Mouse (Mus musculus): ENCODE results near the gene Atp6v0a1. TPM values are rescaled to one million over a fixed set of nuclear protein-coding genes. Genes with fewer than 3 reads are reported as not detected.

Gene Atp6v0a1
- polyA plus RNA-seq, 1 experiment, result 137 TPM

DNA sequence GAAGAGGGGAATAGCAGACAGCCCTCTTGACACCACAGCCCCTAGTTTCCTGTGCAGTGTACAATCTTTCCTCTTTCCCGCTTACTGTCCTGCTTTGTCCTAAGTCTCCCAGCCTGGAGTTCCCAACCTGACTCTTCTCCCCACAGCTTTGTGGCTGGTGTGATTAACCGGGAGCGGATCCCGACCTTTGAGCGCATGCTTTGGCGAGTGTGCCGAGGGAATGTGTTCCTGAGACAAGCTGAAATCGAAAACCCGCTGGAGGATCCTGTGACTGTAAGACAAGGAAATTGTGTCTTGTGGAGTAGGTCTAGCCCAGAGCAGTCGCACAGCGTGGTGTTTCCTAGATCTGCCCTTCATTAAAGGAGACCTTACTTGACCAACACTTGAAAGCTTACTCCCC is 17.9 kb downstream of the Atp6v0a1 start:
- no peak for DNase-seq (ENCODE audit: low read depth)

DNA sequence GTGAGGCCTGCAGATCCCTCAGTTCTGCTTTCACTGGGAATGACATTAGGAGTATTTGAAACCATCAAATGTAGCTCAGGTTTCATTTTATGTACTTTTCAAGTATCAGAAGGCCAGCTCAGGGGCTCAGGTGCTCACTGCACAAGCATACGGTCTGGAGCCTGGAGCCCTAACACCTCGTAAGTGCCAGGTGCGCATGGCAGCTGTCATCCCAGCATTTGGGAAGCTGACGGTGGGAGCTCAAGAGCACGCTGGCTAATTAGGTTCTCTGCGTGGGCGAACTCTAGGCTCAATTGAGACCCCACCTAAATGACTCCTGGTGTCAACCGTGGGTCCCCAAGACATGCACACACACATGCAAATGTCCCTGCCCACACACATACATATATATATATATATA is 20.1 kb downstream of the Atp6v0a1 start:
- no peak for DNase-seq (ENCODE audit: low read depth)

DNA sequence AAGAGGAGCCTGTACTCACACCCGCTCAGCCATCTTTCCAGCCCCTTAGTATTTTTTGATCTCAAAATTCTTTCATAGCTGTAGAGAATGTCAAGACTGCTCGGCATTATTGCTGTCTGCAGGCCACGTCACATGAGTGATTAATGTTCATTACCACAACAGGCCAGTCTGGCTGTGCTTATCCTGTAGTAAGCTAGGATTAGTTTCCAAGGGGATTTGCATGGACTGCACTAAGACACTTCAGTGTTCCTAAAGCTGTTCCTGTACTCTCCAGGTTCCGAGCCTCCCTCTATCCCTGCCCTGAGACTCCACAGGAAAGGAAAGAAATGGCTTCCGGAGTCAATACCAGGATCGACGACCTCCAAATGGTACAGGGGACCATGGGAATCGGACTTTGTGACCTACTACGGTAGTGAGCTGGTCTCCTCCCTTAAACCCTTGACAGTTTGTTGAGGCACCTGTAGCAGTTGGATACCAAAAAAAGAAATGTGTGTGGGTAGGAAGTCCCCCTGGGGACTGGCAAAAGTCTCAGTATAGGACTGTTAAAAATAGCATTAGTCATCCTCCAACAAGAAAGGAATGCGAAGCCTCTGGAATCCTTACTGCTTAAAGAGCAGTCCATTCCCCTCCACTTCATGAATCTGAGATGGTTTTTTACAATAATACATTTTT is 21.0 kb downstream of the Atp6v0a1 start:
- DNase-seq (ENCODE audit: low read depth), result no peak

DNA sequence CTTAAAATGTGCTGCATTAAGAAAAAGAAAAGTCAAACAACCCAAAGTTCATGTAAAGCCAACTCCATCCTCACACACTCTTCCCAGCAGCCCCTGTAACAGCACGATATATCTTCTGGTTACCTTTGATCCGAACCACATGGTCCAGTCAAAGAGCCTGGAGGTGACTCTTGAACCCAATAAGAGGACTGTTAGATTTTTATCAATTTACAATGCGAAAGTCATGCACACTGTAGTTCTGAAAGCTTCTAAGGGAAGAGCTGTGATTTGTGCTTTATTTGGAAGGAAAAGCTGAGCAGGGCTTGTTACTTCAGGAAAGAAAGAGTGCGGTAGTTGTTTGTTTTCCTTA is 21.5 kb downstream of the Atp6v0a1 start:
- no peak for DNase-seq (ENCODE audit: low read depth)

DNA sequence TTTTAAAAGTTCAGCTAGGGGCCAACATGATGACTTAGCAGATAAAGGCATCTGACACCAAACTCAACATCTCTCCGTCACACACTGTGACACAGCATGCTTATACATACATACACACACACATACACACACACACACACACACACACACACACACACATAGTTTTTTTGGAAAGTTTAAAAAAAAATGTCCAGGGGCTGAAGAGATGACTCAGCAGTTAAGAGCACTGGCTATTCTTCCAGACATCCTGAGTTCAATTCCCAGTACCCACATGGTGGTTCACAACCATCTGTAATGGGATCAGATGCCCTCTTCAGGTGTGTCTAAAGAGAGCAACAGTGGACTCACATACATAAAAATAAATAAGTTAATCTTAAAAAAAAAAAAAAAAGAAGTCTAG is 22.2 kb downstream of the Atp6v0a1 start:
- no peak for DNase-seq (ENCODE audit: low read depth)

DNA sequence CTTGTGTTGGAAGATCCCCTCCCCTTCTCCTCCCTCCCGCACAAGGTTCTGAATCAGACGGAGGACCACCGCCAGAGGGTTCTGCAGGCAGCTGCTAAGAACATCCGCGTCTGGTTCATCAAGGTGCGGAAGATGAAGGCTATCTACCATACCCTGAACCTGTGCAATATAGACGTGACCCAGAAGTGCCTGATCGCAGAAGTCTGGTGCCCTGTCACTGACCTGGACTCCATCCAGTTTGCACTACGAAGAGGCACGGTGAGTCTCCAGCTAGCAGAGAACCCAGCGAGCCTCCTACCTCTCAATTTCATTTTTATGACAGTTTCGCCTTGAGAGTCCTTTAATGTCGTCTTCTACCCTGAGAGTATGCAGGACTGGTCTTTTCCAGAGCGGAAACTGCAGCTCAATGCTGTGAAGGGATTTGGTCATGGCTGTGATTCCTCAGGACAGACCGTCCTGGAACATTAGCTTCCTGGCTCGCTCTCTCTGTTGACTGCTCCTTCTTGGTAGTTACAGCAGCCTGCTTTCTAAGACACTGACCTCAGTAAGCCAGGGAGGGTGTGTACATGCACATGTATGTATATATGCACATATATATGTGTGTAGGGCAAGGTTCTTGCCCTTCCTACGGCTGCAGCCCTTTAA is 24.7 kb downstream of the Atp6v0a1 start:
- no peak for DNase-seq (ENCODE audit: low read depth)

DNA sequence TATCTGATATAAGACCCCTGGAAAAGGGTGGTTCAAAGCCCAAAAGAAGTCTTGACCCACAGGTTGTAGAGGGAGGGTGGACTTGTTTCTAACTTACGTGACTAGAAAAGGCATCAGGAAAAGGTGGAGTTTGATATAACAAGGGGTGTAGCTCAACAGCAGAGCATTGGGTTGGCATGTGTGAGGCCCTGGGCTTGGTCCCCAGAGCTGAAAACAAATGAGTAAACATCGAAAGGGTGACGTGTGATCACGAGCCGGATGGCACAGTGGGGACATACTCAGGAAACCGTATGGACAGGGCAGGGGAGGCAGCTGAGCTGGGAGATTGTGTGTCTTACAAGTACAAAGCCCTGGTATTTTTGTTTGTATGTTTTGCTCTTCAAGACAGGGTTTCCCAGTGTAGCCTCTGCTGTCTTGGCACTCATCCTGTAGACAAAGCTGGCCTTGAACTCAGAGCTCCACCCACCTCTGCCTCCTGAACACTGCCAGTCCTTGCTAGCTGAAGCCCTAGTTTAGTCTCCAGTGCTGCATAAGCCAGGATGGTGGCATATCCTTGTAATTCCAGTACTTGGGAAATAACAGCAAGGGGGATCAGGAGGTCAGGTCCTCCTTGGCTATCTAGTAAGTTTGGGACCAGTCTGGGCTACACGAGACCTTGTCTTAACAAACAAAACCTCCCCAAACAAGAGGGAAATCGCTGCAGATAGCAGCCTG is 25.5 kb downstream of the Atp6v0a1 start:
- DNase-seq (ENCODE audit: low read depth), result no peak

DNA sequence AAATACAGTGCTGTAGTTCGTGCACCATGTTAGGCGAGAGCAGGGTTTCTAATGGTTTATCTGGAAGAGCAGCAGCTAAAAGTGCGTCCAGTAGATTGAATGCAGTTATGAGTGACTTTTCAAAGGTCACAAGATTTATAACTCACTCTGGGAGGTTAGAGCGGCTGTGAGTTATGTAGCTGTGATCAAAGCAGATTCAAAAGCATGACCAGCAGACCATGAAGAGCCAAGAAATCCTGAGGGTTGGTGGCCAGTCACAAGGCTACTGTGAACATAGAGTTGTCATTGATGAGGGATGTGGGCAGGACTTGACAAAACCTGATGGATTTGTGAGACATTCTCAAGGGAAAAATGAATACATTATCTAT is 26.1 kb downstream of the Atp6v0a1 start:
- DNase-seq (ENCODE audit: low read depth), result no peak

DNA sequence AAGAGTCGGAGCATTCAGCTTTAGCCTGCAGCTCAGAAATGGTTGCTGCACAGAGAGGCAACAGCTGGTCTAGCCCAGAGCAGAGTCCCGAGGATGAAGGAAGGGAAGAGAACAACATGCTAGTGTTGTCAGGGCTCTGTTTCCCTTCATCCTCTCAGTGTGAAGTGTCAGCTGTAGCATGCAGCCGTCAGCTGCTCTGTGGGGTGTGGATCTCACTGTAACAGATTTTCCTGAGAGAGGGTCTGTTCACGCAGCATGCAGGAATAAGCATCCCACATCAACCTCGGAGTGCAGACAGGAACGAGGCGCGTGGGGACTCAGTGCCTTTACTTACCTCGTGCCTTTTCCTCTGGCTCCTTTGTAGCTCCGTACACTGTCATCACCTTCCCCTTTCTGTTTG is 28.5 kb downstream of the Atp6v0a1 start:
- no peak for DNase-seq (ENCODE audit: low read depth)

DNA sequence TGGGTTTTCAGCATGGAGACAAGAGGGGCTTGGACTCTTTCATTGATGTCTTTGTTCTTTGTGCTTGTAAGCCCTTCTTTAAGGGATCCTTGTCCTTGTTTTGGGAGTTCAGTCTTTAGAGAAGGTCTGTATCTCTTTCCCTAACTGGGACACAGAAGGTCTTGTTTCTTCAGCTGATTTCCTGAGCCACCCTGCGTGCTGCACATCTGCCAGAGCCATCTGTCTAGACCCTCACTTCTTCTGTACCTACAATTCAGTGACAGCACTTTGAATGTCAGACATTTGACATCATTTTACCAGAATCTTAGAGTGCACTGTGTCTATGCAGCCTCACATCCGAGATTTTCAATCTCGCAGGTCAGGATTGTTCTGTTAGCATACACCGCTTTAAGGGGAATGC is 36.6 kb downstream of the Atp6v0a1 start:
- DNase-seq (ENCODE audit: low read depth), result no peak

DNA sequence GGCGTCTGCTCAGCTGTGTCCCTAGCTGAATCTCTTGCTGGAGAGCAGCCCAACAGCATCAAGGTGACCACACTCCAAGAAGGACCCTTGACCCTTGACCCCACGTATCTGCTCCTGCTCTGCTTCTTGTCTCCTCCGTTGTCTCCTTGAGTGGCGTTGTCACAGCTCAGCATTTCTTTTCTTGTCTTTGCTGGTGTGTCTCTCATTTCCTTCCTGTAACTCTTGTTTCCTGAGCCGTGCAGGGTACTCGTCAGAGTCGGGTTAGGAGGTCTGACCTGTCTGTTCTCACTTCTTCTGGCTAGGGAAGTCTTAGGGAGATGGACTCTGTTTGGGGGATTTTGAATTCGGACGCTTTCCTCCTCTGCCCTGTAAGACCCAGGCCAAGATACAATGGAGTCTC is 37.2 kb downstream of the Atp6v0a1 start:
- DNase-seq (ENCODE audit: low read depth), result no peak

DNA sequence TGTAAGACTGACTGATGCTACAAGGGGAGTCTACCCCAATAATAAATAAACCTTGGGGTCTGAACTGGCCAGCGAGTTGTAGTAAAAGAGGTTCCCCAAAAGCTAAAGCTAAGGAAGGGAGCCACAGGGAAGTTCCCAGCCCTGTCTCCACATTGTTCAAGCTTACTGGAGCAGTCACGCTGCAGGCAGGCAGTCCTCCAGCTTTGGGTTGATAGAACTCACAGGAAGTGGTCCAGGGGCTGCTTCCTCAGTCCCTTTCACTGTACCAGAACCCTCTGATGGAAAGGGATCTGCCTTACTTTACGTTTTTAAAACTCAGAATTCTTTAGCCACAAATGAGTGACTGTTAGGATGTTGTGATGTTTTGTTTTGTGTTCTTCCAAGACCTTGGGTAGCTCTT is 38.2 kb downstream of the Atp6v0a1 start:
- DNase-seq (ENCODE audit: low read depth), result no peak

DNA sequence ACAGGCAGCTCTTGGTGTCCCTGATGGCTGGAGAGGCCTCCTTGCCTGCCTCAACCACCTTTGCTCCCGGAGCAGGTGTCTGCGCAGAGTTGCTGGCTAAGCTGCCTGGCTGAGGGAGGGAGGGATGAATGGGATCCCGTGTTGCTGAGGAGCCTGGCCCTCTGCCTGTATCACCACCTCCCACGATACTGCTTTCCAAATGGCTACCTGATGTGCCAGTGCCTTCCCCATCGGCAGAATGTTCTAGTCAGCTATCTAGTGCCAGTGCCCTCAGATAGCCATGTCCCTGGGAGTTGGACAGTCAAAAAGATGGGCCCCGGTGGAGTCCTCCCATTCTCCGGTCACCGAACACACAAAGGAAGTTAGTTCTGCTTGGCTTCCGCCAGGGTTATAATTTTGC is 41.1 kb downstream of the Atp6v0a1 start:
- DNase-seq (ENCODE audit: low read depth), result no peak

DNA sequence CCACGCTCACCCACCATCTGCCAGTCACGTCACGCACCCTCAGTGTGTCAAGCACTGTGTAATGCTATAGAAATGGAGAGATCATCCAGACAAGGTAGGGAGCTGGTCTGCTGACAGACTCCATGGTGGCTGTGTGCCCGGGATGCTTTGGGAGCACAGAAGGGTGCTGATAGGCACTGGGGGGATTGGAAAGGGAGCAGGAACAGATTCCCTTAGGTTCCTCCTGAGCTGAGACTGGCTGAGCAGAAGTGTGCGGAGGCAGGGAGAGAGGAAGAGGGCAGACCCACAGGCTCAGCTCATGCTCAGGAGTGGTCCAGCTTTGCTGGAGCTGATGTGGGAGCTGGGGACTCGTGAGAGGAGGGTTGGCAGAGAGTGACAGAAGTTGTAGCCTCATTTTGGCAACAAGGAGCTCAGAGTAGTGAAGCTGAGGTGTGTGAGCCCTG is 41.8 kb downstream of the Atp6v0a1 start:
- no peak for DNase-seq (ENCODE audit: low read depth)

DNA sequence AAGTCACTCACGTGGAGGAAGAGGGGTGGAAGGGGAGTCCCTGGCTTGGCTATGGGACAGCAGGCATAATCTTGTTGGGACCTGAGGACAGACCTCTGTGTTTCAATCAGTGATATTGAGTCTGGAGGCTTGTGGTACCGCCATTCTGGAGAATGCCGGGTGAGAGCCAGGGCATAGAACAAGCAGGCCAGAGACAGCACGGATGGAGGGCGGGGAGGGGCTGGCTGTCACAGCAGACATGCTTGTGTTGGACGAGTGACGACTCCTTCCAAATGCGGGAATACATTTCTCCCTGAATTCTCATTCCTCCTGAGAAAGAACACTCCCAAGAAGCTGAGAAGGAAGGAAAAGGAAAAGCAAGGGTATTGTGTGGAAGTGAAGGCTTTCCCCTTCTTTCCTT is 42.4 kb downstream of the Atp6v0a1 start:
- DNase-seq (ENCODE audit: low read depth), result no peak

DNA sequence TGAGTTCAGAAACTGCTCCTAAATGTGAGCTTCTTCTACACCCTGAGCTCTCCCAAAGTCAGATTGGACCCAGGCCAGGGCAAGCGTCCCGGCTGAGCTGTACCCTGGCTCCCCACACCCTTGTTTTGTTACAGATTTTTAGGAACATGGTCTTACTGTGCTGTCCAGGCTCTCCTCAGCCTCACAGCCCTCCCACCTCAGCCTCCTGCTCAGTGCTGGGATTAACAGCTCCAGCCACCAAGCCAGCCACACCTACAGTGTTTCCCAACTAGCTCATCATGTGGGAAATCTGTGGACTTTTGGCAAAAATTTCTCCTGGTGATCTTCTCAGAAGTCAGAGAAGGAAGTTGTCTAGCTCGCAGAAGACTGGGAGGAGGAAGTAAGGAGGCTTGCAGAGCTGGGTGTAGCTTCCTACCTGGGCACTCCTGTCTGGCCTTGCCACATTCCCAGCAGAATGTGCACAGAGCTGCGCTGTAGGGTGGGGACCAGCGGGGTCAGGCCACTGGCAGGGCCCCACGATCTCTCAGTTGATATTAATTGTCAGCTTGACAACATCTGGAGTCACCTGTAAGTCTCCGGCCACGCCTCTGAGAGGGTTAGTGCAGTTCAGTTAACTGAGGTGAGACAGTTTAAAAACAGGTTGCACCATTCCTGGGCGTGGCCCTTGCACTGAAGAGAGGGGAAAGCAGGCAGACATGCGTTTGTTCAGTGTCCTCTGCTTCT is 43.7 kb downstream of the Atp6v0a1 start:
- no peak for DNase-seq (ENCODE audit: low read depth)

DNA sequence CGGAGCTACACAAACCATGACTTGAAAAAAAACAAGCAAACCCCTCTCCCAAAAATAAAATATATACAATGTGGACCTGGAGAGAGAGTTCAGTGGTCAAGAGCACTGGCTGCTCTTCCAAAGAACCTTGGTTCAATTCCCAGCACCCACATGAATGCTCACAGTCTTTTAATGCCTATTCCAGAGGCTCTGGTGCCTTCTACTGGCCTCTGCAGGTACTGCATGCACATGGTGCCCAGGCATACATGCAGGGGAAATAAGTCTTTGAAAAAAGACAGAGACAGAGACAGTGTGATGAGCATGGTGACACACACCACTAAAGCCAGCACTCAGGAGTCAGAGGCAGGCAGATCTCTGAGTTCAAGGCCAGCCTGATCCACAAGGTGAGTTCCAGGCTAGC is 44.7 kb downstream of the Atp6v0a1 start:
- DNase-seq (ENCODE audit: low read depth), result no peak

DNA sequence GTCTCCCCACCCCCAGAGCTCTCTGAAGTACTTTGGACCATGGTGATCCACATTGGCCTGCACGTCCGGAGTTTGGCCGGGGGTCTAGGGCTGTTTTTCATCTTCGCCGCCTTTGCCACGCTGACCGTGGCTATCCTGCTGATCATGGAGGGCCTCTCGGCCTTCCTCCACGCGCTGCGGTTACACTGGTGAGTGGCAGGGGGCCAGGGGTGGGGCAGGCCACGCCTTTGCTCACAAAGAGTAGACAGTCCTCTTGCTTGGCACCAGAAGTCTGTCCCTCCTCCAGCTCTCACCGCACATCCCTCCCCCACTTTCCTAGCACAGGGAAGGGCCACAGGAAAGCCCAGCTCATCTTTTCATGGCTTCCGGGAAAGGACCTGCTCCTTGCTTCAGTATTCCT is 46.2 kb downstream of the Atp6v0a1 start:
- no peak for DNase-seq (ENCODE audit: low read depth)

DNA sequence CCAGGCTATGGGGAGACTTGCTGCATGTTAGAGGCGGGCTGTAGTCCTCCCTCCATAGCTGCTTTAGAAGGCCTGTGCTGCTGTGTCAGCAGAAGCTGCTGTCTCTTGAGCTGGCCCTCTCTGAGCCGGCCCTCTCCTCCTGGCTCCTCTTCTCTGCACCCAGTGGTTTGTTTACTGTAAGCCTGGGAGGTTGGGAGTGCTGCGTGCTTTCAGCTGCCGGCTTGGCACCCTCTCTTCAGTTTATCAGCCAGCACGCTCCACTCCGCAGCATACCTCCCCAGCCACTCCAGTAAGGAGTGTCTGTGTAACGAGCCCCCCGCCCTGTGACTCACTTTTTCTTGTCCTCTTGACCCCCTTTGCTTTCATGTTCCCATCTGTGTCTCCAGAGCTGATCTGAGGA is 47.6 kb downstream of the Atp6v0a1 start:
- DNase-seq (ENCODE audit: low read depth), result no peak

DNA sequence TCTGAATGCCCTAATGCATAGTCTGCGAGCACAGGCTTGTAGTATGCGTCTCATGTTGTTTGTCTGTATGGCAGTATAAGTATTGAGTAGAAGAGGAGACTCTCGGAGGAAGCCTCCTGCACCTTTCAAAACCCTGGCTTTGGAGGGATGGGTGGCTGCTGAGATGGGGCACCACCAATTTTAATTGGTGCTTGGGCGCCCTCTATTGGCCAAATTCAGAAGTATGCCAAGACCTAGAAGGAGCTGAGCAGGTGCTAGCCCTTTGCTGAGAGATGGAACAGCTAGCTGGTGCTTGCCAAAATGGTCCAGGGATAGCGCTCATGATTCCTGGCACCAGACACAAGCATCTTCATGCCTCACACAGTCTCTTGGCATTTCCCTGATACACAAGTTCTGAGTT is 48.6 kb downstream of the Atp6v0a1 start:
- no peak for DNase-seq (ENCODE audit: low read depth)

DNA sequence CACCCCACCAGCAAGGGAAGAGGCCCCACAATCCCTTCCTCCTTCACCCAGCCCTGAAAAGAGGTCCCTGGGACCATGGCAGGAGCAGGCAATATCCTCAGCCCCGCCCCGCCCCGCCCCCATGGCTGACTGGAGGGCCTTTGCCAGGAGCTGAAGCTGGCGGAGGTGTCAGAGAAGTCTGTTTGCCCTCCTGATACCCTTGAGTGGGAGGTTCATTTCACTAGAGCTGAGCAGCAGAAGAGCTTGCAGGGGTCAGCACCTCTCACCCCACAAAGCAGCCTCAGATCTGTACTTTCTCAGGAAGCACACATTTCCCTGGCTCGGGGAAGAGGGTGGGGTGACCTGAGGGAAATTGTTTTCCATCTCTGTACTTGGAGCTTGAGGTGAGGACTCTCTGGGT is 49.5 kb downstream of the Atp6v0a1 start:
- no peak for DNase-seq (ENCODE audit: low read depth)

DNA sequence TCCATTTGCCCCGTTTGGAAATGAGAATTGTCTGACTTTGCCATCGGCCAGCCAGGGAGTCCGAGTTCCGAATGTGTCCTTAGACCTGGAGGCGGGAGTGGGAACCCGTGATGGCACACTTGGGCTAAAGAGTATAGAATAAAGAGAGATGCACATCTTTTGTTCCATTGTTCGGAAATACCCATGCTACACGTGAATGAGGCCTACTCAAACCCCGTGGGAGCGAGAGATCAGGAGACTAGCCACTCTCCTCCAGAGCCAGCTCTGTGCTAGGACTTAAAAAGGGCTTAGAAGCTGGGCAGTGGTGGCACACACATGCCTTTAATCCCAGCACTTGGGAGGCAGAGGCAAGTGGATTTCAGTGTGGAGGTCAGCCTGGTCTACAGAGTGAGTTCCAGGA is 50.2 kb downstream of the Atp6v0a1 start:
- DNase-seq (ENCODE audit: low read depth), result no peak

DNA sequence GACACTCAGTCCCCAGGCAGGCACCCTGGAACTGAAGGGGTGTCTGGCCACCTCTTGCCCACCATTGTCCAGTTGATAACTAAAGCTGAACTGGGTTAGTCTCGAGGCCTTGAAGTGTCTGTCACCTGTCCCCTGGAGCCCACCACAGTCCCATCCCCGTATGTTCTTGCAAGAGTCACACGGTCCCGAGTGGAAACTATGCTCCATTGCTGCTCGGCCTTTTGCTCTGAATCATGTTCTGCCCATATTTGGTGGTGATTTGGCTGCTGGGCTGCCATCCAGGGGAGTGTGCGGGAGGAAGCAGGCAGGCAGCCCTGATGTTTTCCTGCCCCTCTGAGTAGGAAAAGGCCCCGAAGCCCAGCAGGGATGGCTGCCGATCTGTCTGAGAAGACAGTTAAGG is 50.9 kb downstream of the Atp6v0a1 start:
- DNase-seq (ENCODE audit: low read depth), result no peak
